Mouse (Mus musculus): ENCODE data around the gene Kalrn. TPM values are rescaled to one million over a fixed set of nuclear protein-coding genes. Genes with fewer than 3 reads are reported as not detected.
A peak's percentile ranks its signal among the peaks of the same experiment; 100 is the strongest.

The Kalrn gene
- polyA plus RNA-seq, 1 experiment from 2014 or later = 23.0 TPM

DNA sequence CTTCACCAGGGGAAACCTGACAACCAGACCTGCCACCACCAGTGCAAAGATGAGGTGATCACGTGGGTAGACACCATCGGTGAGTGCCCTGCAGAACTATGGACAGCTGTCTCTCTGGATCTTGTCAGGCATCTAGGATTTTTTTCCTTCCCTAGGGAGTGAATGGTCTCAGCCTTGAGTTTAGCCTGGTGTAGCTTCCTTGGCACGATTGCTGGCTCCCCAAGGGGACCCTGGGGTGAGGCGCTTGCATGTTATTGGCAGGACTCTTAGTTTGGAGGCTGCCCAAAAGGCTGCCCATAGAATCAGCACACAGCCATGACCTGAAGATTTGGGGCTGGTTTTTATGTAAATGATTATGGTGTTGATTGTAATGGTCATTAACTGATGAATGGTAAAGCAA lies 629.2 kb downstream of the Kalrn start:
- no peak overlapping the region for H3K4me2 ChIP-seq
- no peak for ATAC-seq (replicated peaks; ENCODE audit: insufficient number of reproducible peaks, low FRiP score, low TSS enrichment)
- no peak overlapping the region for H3K9ac ChIP-seq (ENCODE audit: low read depth, low read length)
- H3K36me3 ChIP-seq (ENCODE audit: control insufficient read depth, insufficient read depth, low read length) = peaks cover 6% of the 10 kb centered on the region; the same call in 1 of the 2 replicates
- H3K9me3 ChIP-seq (replicated peaks; ENCODE audit: control insufficient read depth, low read length) = no peaks in the 10 kb centered on the region
- no peaks in the 10 kb centered on the region for H3K27me3 ChIP-seq (ENCODE audit: control insufficient read depth, insufficient read depth, low read length)
- peaks cover 57% of the 10 kb centered on the region for H3K4me1 ChIP-seq (ENCODE audit: control insufficient read depth, insufficient read depth, low read length)
- H3K4me3 ChIP-seq (ENCODE audit: low read depth, low read length) = no peak overlapping the region
- H3K27ac ChIP-seq (ENCODE audit: low read depth, low read length) = no peak overlapping the region
- 83% methylated on average over 4 of the region's 4 CpGs for WGBS (ENCODE audit: insufficient replicate concordance)

DNA sequence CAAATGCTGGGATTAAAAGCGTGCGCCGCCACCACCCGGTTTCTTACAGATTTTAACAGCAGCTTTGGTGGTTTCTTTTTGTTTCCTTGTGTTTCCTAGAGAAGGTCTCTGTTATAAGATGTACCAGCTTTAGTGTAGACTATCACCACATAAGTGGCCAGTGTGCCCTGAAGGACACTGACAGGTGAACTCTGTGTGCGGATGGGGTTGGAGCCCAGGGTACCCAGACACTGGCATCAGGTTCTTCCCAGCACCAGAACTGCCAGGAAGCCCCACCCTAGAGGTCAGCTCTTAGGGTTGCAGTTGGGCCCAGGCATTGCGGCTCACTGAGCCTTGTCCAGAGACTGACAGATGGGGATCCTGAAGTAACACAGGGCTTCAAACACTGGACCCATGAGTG lies 629.9 kb downstream of the Kalrn start:
- Histone ChIP-seq H3K9ac (ENCODE audit: low read depth, low read length) (no peak overlapping the region), H3K36me3 (ENCODE audit: control insufficient read depth, insufficient read depth, low read length) (0 out of 2 replicates have a peak, but pooled peaks cover 1% of the 10 kb centered on the region), H3K4me3 (ENCODE audit: low read depth, low read length) (no peak overlapping the region), H3K27ac (ENCODE audit: low read depth, low read length) (no peak overlapping the region), H3K27me3 (ENCODE audit: control insufficient read depth, insufficient read depth, low read length) (no peaks in the 10 kb centered on the region), H3K4me2 (no peak overlapping the region), H3K9me3 (replicated peaks; ENCODE audit: control insufficient read depth, low read length) (no peaks in the 10 kb centered on the region), H3K4me1 (ENCODE audit: control insufficient read depth, insufficient read depth, low read length) (peaks cover 64% of the 10 kb centered on the region)
- ATAC-seq (replicated peaks; ENCODE audit: insufficient number of reproducible peaks, low FRiP score, low TSS enrichment) = no peak
- 85% methylated on average over 6 of the region's 6 CpGs for WGBS (ENCODE audit: insufficient replicate concordance)

DNA sequence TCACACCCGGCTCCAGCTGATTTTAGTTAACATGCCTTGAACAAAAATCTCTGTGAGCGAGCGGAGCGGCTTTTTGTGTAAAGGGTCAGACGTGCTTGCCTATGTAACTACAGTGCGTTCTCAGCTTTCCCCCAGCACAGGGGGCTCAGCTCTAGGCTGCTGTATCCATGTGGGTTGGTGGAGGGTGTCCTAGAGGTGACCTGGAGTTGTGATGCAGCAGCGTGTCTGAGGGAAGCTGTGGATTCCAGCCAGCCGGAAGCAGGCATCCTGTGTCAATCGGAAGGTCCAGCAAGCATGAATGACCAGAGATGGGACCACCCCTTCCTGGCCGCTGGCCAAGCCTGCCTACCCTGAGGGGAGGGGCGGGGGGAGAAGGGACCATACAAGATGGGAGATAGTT lies 631.0 kb downstream of the Kalrn start:
- Histone ChIP-seq H3K36me3 (ENCODE audit: control insufficient read depth, insufficient read depth, low read length) (no peaks in the 10 kb centered on the region), H3K9me3 (replicated peaks; ENCODE audit: control insufficient read depth, low read length) (no peaks in the 10 kb centered on the region), H3K27ac (ENCODE audit: low read depth, low read length) (peak overlapping the region; percentile 74; the same call in 1 of the 2 replicates), H3K9ac (ENCODE audit: low read depth, low read length) (no peak overlapping the region; the same call in 1 of the 2 replicates), H3K4me2 (no peak overlapping the region), H3K4me1 (ENCODE audit: control insufficient read depth, insufficient read depth, low read length) (peaks cover 74% of the 10 kb centered on the region), H3K27me3 (ENCODE audit: control insufficient read depth, insufficient read depth, low read length) (no peaks in the 10 kb centered on the region), H3K4me3 (ENCODE audit: low read depth, low read length) (no peak overlapping the region)
- ATAC-seq (replicated peaks; ENCODE audit: insufficient number of reproducible peaks, low FRiP score, low TSS enrichment) = no peak
- 50% methylated on average over 11 of the region's 11 CpGs for WGBS (ENCODE audit: insufficient replicate concordance)

DNA sequence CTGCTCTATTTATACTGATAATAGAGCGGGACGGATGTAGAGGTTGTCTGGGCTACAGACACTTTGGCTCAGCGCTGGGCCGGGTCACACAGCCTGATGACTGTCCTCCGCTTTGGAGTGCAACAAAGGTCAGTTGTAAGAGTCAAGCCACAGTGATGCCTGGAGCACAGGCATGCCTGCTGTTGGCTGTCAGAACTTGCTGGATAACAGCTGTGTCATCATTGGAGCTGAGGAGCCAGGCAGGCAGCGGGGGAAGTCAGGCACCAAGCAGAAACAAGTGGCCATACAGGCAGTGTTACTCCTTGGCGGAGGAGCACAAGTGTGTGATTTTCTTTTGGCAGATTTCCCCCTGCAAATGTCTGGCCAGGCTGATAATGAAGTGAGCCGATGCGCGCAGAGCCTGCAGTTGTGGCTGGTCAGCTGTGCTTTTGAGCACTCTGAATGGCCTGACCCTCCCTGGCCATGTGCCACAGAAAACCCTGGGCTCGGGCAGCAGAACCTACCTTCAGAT lies 632.0 kb downstream of the Kalrn start:
- peaks cover 80% of the 10 kb centered on the region for H3K4me1 ChIP-seq (ENCODE audit: control insufficient read depth, insufficient read depth, low read length)
- no peaks in the 10 kb centered on the region for H3K36me3 ChIP-seq (ENCODE audit: control insufficient read depth, insufficient read depth, low read length)
- H3K4me3 ChIP-seq (ENCODE audit: low read depth, low read length) = no peak overlapping the region
- H3K9ac ChIP-seq (ENCODE audit: low read depth, low read length) = peak overlapping the region; percentile 4; the same call in 1 of the 2 replicates
- H3K9me3 ChIP-seq (replicated peaks; ENCODE audit: control insufficient read depth, low read length) = no peaks in the 10 kb centered on the region
- no peaks in the 10 kb centered on the region for H3K27me3 ChIP-seq (ENCODE audit: control insufficient read depth, insufficient read depth, low read length)
- H3K4me2 ChIP-seq = no peak overlapping the region; the same call in 1 of the 2 replicates
- ATAC-seq (replicated peaks; ENCODE audit: insufficient number of reproducible peaks, low FRiP score, low TSS enrichment) = peak; percentile 47; the same call in 1 of the 2 replicates
- peak overlapping the region; percentile 74 for H3K27ac ChIP-seq (ENCODE audit: low read depth, low read length)
- 11% methylated on average over 11 of the region's 11 CpGs for WGBS (ENCODE audit: insufficient replicate concordance)

DNA sequence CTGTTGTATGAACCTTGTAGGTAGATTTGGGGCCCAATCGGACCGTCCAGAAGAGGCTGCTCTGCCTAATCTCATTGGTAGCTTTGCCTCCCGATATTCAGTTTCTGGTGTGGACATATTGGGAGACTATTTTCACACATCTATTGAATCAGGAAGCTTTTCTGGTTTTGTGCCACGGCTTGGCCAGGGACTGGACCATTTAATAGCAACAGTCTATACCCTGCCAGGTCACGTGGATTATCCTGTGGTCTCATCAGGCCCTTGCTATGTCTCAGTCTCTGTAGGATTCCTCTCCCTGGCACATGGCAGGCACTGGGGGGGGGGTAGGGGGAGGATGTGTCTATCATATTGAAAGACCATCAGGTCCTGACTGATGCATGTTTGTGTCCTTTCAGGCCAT lies 633.2 kb downstream of the Kalrn start:
- 85% methylated on average over 5 of the region's 5 CpGs for WGBS (ENCODE audit: insufficient replicate concordance)
- H3K9ac ChIP-seq (ENCODE audit: low read depth, low read length) = no peak overlapping the region

DNA sequence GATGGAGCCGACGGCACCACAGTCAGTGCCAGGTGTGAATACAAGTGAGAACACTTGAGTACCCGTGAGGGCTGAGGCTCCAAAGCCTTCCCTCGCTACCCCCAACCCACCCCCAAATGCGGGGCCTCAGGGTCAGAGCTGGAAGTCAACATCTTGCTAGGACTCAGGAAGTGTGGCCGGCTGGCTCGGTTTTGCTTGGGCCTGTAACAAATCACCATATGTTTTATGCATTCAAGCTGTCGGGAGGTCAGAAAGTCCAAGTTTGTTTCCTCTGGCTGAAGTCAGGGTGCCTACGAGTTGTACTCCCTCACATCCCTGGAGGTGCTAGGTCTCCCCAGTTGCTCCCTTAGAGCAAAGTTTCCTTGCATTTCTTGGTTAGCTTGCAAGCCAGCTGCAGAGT lies 633.7 kb downstream of the Kalrn start:
- Histone ChIP-seq H3K9me3 (replicated peaks; ENCODE audit: control insufficient read depth, low read length) (no peaks in the 10 kb centered on the region), H3K4me2 (no peak overlapping the region), H3K36me3 (ENCODE audit: control insufficient read depth, insufficient read depth, low read length) (no peaks in the 10 kb centered on the region), H3K4me3 (ENCODE audit: low read depth, low read length) (no peak overlapping the region), H3K27ac (ENCODE audit: low read depth, low read length) (peak overlapping the region; percentile 78; the same call in 1 of the 2 replicates), H3K9ac (ENCODE audit: low read depth, low read length) (no peak overlapping the region), H3K4me1 (ENCODE audit: control insufficient read depth, insufficient read depth, low read length) (peaks cover 68% of the 10 kb centered on the region), H3K27me3 (ENCODE audit: control insufficient read depth, insufficient read depth, low read length) (no peaks in the 10 kb centered on the region)
- 52% methylated on average over 9 of the region's 9 CpGs for WGBS (ENCODE audit: insufficient replicate concordance)
- no peak for ATAC-seq (replicated peaks; ENCODE audit: insufficient number of reproducible peaks, low FRiP score, low TSS enrichment)

More for the DNA sequence above, 633.2 kb downstream of the Kalrn start:
- Histone ChIP-seq H3K27ac (ENCODE audit: low read depth, low read length) (0 out of 2 replicates have a peak overlapping the region, but pooled peaks have one; percentile 78), H3K4me3 (ENCODE audit: low read depth, low read length) (no peak overlapping the region), H3K4me2 (no peak overlapping the region), H3K4me1 (ENCODE audit: control insufficient read depth, insufficient read depth, low read length) (peaks cover 72% of the 10 kb centered on the region), H3K27me3 (ENCODE audit: control insufficient read depth, insufficient read depth, low read length) (no peaks in the 10 kb centered on the region), H3K9me3 (replicated peaks; ENCODE audit: control insufficient read depth, low read length) (no peaks in the 10 kb centered on the region), H3K36me3 (ENCODE audit: control insufficient read depth, insufficient read depth, low read length) (no peaks in the 10 kb centered on the region)
- no peak for ATAC-seq (replicated peaks; ENCODE audit: insufficient number of reproducible peaks, low FRiP score, low TSS enrichment)

DNA sequence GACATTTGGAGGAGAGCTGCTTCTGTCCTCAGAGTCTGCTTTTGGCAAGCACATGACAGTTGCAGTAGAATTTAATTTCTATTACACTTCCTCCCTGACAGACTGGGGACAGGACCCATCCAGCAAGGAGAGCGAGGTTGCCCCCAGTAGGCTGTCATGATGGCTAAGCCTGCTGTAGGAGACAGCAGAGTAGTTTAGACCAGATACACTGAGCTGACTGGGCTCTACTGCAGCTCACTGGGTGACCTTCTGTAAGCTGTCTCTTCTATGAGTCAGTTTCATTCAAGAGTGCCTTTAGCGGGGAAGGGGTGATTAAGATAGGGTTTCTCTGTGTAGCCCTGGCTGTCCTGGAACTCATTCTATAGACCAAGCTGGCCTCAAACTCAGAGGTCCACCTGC lies 634.2 kb downstream of the Kalrn start:
- peak overlapping the region; percentile 28; the same call in 1 of the 2 replicates for H3K9ac ChIP-seq (ENCODE audit: low read depth, low read length)
- H3K27me3 ChIP-seq (ENCODE audit: control insufficient read depth, insufficient read depth, low read length) = no peaks in the 10 kb centered on the region
- 56% methylated on average over 2 of the region's 2 CpGs for WGBS (ENCODE audit: insufficient replicate concordance)
- H3K36me3 ChIP-seq (ENCODE audit: control insufficient read depth, insufficient read depth, low read length) = no peaks in the 10 kb centered on the region
- H3K9me3 ChIP-seq (replicated peaks; ENCODE audit: control insufficient read depth, low read length) = no peaks in the 10 kb centered on the region
- no peak for ATAC-seq (replicated peaks; ENCODE audit: insufficient number of reproducible peaks, low FRiP score, low TSS enrichment)
- H3K4me3 ChIP-seq (ENCODE audit: low read depth, low read length) = no peak overlapping the region
- H3K4me2 ChIP-seq = 0 out of 2 replicates have a peak overlapping the region, but pooled peaks have one; percentile 6
- H3K4me1 ChIP-seq (ENCODE audit: control insufficient read depth, insufficient read depth, low read length) = peaks cover 67% of the 10 kb centered on the region
- H3K27ac ChIP-seq (ENCODE audit: low read depth, low read length) = peak overlapping the region; percentile 78

DNA sequence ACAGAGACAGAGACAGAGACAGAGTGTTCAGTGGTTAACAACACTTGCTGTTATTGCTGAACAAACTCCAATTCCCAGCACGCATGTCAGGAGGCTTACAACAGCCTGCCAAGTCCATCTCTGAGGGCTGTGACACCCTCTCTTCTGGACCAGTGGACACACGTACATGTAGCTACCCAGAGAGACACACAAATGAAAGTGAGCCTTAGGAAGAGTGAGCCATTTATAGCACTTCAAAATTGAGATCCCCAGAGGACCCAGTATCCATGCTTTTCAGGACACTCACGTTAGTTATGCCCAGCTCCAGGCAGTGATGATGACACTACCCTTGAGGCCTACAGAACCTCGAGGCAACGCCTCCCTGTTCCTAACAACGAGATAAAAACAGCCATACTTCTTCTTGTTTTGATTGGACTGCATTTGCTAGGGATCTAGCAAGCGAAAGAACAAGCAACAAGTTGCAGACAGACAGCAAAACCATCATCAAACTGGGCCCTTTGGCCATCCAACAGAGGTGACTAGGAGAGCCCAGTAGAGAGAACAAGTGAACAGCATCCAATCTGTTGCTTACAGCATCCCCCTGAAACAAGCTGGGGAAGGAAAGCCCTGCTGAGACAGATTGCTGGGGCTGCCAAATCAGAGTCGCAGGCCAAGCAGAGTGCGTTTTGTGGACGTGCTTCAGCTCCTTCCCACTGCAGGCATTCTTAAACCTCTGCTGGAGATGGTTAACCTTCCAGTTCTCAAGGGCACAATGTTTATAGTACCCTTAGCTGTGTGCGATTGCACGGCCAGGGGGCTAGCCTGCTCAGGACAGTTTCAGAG lies 634.8 kb downstream of the Kalrn start:
- WGBS (ENCODE audit: insufficient replicate concordance) = 56% methylated on average over 12 of the region's 12 CpGs
- no peak for ATAC-seq (replicated peaks; ENCODE audit: insufficient number of reproducible peaks, low FRiP score, low TSS enrichment)
- Histone ChIP-seq H3K36me3 (ENCODE audit: control insufficient read depth, insufficient read depth, low read length) (no peaks in the 10 kb centered on the region), H3K4me2 (0 out of 2 replicates have a peak overlapping the region, but pooled peaks have one; percentile 6), H3K27me3 (ENCODE audit: control insufficient read depth, insufficient read depth, low read length) (no peaks in the 10 kb centered on the region), H3K9ac (ENCODE audit: low read depth, low read length) (peak overlapping the region; percentile 46), H3K27ac (ENCODE audit: low read depth, low read length) (peak overlapping the region; percentile 78), H3K9me3 (replicated peaks; ENCODE audit: control insufficient read depth, low read length) (no peaks in the 10 kb centered on the region), H3K4me3 (ENCODE audit: low read depth, low read length) (no peak overlapping the region), H3K4me1 (ENCODE audit: control insufficient read depth, insufficient read depth, low read length) (peaks cover 70% of the 10 kb centered on the region)

All from heart, embryonic 11.5 days (tissue).